Mouse (Mus musculus) granulocyte monocyte progenitor cell, adult 5-6 weeks (primary cell): Measurements from ENCODE around the gene Olfr1375. TPM values are rescaled to one million over a fixed set of nuclear protein-coding genes. Genes with fewer than 3 reads are reported as not detected.

Experiments
- total RNA-seq, 2 experiments: library from RNA; stranded (forward) in 1 of 2; stranded (reverse) in 1 of 2; fragments of 200-712, 200-1000 nt in 1 of 2; fragments of >200 nt in 1 of 2; fragmentation: Nextera tagmentation in 1 of 2; gene quantifications; 2 replicates each; pipeline ENCODE4 v1.2.3; 2014 to 2017

Gene Olfr1375
- total RNA-seq, 2 experiments from 2014 or later = not detected

Other genes with a start within 250 kb of the Olfr1375 start
- gene Zfp354c, start 220.4 kb upstream of the Olfr1375 start, total RNA-seq (2014; fragmentation: Nextera tagmentation) = 0.15 and 2.3 TPM in 2 replicates
- 0.60 and 1.4 TPM in 2 replicates for gene Zfp354c, start 220.4 kb upstream of the Olfr1375 start, total RNA-seq (2017)
- gene Zfp879, start 206.6 kb upstream of the Olfr1375 start, total RNA-seq (2014; fragmentation: Nextera tagmentation) = not detected in 2 replicates
- gene Zfp879, start 206.6 kb upstream of the Olfr1375 start, total RNA-seq (2017) = 0.30 and 0.77 TPM in 2 replicates
- not detected in 2 replicates for gene Grm6, start 197.4 kb upstream of the Olfr1375 start, total RNA-seq (2014; fragmentation: Nextera tagmentation)
- gene Grm6, start 197.4 kb upstream of the Olfr1375 start, total RNA-seq (2017) = not detected in 2 replicates
- gene Zfp454, start 160.5 kb upstream of the Olfr1375 start, total RNA-seq (2014; fragmentation: Nextera tagmentation) = not detected in 2 replicates
- not detected in 2 replicates for gene Zfp454, start 160.5 kb upstream of the Olfr1375 start, total RNA-seq (2017)
- gene Zfp2, start 131.9 kb upstream of the Olfr1375 start, total RNA-seq (2014; fragmentation: Nextera tagmentation) = 2.4 and 4.0 TPM in 2 replicates
- gene Zfp2, start 131.9 kb upstream of the Olfr1375 start, total RNA-seq (2017) = 1.3 and 2.0 TPM in 2 replicates
- not detected in 2 replicates for gene Zfp354b, start 116.5 kb upstream of the Olfr1375 start, total RNA-seq (2014; fragmentation: Nextera tagmentation)
- gene Zfp354b, start 116.5 kb upstream of the Olfr1375 start, total RNA-seq (2017) = 0.34 TPM in 1 of 2 replicates, not detected in the other
- not detected in 2 replicates for gene 4933414I15Rik, start 104.3 kb upstream of the Olfr1375 start, total RNA-seq (2014; fragmentation: Nextera tagmentation)
- not detected in 2 replicates for gene 4933414I15Rik, start 104.3 kb upstream of the Olfr1375 start, total RNA-seq (2017)
- gene Prop1, start 94.3 kb upstream of the Olfr1375 start, total RNA-seq (2014; fragmentation: Nextera tagmentation) = not detected in 2 replicates
- gene Prop1, start 94.3 kb upstream of the Olfr1375 start, total RNA-seq (2017) = not detected in 2 replicates
- not detected in 2 replicates for gene Olfr1378, start 81.6 kb upstream of the Olfr1375 start, total RNA-seq (2014; fragmentation: Nextera tagmentation)
- not detected in 2 replicates for gene Olfr1378, start 81.6 kb upstream of the Olfr1375 start, total RNA-seq (2017)
- not detected in 2 replicates for gene Olfr1377, start 66.1 kb upstream of the Olfr1375 start, total RNA-seq (2014; fragmentation: Nextera tagmentation)
- not detected in 2 replicates for gene Olfr1377, start 66.1 kb upstream of the Olfr1375 start, total RNA-seq (2017)
- gene Olfr51, start 44.5 kb upstream of the Olfr1375 start, total RNA-seq (2014; fragmentation: Nextera tagmentation) = not detected in 2 replicates
- not detected in 2 replicates for gene Olfr51, start 44.5 kb upstream of the Olfr1375 start, total RNA-seq (2017)
- not detected in 2 replicates for gene Olfr54, start 33.9 kb upstream of the Olfr1375 start, total RNA-seq (2014; fragmentation: Nextera tagmentation)
- not detected in 2 replicates for gene Olfr54, start 33.9 kb upstream of the Olfr1375 start, total RNA-seq (2017)
- gene Zfp354a, start 11.1 kb downstream of the Olfr1375 start, total RNA-seq (2014; fragmentation: Nextera tagmentation) = 0.83 TPM in 1 of 2 replicates, not detected in the other
- gene Zfp354a, start 11.1 kb downstream of the Olfr1375 start, total RNA-seq (2017) = not detected in 2 replicates
- gene Gm12569, start 172.4 kb downstream of the Olfr1375 start, total RNA-seq (2014; fragmentation: Nextera tagmentation) = not detected in 2 replicates
- not detected in 2 replicates for gene Gm12569, start 172.4 kb downstream of the Olfr1375 start, total RNA-seq (2017)
- 121 and 140 TPM in 2 replicates for gene Clk4, start 213.6 kb downstream of the Olfr1375 start, total RNA-seq (2014; fragmentation: Nextera tagmentation)
- gene Clk4, start 213.6 kb downstream of the Olfr1375 start, total RNA-seq (2017) = 209 and 228 TPM in 2 replicates
- gene BC049762, start 214.9 kb downstream of the Olfr1375 start, total RNA-seq (2014; fragmentation: Nextera tagmentation) = 2.2 TPM in 1 of 2 replicates, not detected in the other
- gene BC049762, start 214.9 kb downstream of the Olfr1375 start, total RNA-seq (2017) = 1.8 TPM in 1 of 2 replicates, not detected in the other
- gene Col23a1, start 241.8 kb downstream of the Olfr1375 start, total RNA-seq (2014; fragmentation: Nextera tagmentation) = not detected in 2 replicates
- 0.04 and 0.15 TPM in 2 replicates for gene Col23a1, start 241.8 kb downstream of the Olfr1375 start, total RNA-seq (2017)